Mouse (Mus musculus) midbrain, embryonic 10.5 days (tissue): ENCODE data around the gene Dyrk1b. TPM values are rescaled to one million over a fixed set of nuclear protein-coding genes. Genes with fewer than 3 reads are reported as not detected.

ENCODE experiments used
- DNase-seq: peaks from one replicate; pipeline ENCODE4 v3.0.0-alpha.2; 2017; ENCODE audit warnings: low spot score
- H3K27ac ChIP-seq: fragments of 300-500 bp; sonication (generic); replicated peaks from 2 replicates; pipeline ENCODE4 v1.5.1; 2016; ENCODE audit warnings: mild to moderate bottlenecking
- H3K27me3 ChIP-seq: fragments of 300-500 bp; sonication (generic); 2 replicates; pipeline ENCODE4 v1.6.1; 2016; ENCODE audit warnings: low read depth, mild to moderate bottlenecking; ENCODE audit not compliant: poor library complexity, severe bottlenecking
- H3K36me3 ChIP-seq: fragments of 300-500 bp; sonication (generic); 2 replicates; pipeline ENCODE4 v1.6.1; 2016; ENCODE audit warnings: mild to moderate bottlenecking, moderate library complexity
- H3K4me1 ChIP-seq: fragments of 300-500 bp; sonication (generic); 2 replicates; pipeline ENCODE4 v1.6.1; 2016
- H3K4me3 ChIP-seq: fragments of 300-500 bp; sonication (generic); 2 replicates; pipeline ENCODE4 v1.5.1; 2016; ENCODE audit warnings: mild to moderate bottlenecking, moderate library complexity
- H3K9me3 ChIP-seq: fragments of 300-500 bp; sonication (generic); replicated peaks from 2 replicates; pipeline ENCODE4 v1.6.1; 2016; ENCODE audit warnings: mild to moderate bottlenecking
- WGBS: fragments of 180-500 bp; shearing (Covaris S2); methylation state at CpG from one replicate; pipeline ENCODE4 v1.1.7; 2016; 5-methylcytosine and 5-hydroxymethylcytosine counted together
- polyA plus RNA-seq: library from polyadenylated mRNA; unstranded; fragments of >200 nt; fragmentation: Nextera tagmentation; extraction: Ambion mirVana; gene quantifications from 2 replicates; pipeline ENCODE4 v1.2.1, GENCODE M21; 2016

Gene Dyrk1b
- polyA plus RNA-seq, 1 experiment from 2014 or later: 13.5 TPM

GRCm38 (mm10) chr7:28175358-28175757 lies 3.9 kb upstream of the Dyrk1b start:
- no peak overlapping the region for H3K4me3 ChIP-seq
- no peaks in the 10 kb centered on the region for H3K9me3 ChIP-seq
- H3K4me1 ChIP-seq: peaks cover 17% of the 10 kb centered on the region
- H3K27ac ChIP-seq: no peak overlapping the region
- H3K27me3 ChIP-seq: no peaks in the 10 kb centered on the region
- no peak for DNase-seq
- peaks cover 50% of the 10 kb centered on the region for H3K36me3 ChIP-seq
- WGBS: 82% methylated on average over 4 of the region's 4 CpGs

DNA sequence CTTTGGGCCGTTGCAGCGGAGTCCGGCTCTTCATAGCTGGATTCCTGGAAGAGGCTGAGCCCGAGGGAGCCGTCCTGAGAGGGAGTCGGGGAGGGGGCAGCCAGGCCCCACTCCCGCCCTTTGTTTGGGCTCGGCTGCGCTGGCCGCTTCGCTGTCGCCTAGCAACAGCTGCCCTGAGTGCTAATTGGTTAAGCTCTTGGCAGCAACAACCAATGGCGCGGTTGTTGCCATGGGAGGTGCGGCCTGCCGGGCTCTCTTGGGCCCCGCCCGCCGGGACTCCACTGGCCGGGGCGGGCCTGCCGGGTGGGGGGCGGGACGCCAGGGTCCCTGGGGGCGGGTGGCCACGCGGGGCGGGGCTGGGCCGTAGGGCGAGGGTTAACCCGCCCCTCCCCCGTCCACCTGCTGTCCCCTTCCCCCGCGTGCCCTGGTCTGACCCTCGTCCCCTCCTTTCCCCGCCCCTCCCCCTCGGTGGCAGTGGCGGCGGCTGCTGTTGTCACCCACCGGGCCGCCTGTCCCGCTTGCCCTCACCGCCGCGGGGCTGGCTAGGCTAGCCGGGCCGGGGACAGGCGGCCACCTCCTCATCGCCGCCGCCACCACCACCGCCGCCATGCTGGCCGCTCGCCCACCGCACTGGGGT lies 590 bp downstream of the Dyrk1b start:
- Histone ChIP-seq H3K4me1 (peaks cover 14% of the 10 kb centered on the region), H3K4me3 (peak overlapping the region; percentile 83), H3K27ac (peak overlapping the region; percentile 98), H3K27me3 (no peaks in the 10 kb centered on the region), H3K36me3 (peaks cover 80% of the 10 kb centered on the region), H3K9me3 (no peaks in the 10 kb centered on the region)
- under 1% methylated on average over 54 of the region's 56 CpGs for WGBS
- peak; percentile 95 for DNase-seq

- H3K27ac ChIP-seq: peak overlapping the region; percentile 98
- peak overlapping the region; percentile 83 for H3K4me3 ChIP-seq
- no peaks in the 10 kb centered on the region for H3K27me3 ChIP-seq
- peaks cover 80% of the 10 kb centered on the region for H3K36me3 ChIP-seq
- H3K4me1 ChIP-seq: peaks cover 14% of the 10 kb centered on the region
- WGBS: 89% methylated on average over 5 of the region's 5 CpGs
- no peak for DNase-seq
- no peaks in the 10 kb centered on the region for H3K9me3 ChIP-seq
Measured at GRCm38 (mm10) chr7:28180890-28181289, 1.6 kb downstream of the Dyrk1b start.

- H3K9me3 ChIP-seq: no peaks in the 10 kb centered on the region
- H3K27me3 ChIP-seq: no peaks in the 10 kb centered on the region
- peak overlapping the region; percentile 83 for H3K4me3 ChIP-seq
- no peak for DNase-seq
- H3K27ac ChIP-seq: peak overlapping the region; percentile 98; the same call in 1 of the 2 replicates
- 94% methylated on average over 12 of the region's 12 CpGs for WGBS
- H3K36me3 ChIP-seq: peaks cover 80% of the 10 kb centered on the region
- peaks cover 14% of the 10 kb centered on the region for H3K4me1 ChIP-seq
Measured at GRCm38 (mm10) chr7:28181376-28181775, 2.1 kb downstream of the Dyrk1b start.

DNA sequence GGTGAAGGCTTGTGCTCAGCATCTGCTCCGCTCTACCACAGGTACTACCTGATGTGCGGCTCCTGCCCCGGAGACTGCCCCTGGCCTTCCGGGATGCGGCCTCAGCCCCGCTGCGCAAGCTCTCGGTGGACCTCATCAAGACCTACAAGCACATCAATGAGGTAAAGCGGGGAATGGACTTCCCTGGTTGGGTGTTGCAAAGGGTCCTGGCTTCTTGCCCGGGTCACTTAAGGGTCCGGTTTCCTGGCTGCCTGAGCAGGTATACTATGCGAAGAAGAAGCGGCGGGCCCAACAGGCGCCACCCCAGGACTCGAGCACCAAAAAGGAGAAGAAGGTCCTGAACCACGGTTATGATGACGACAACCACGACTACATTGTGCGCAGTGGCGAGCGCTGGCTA lies 3.1 kb downstream of the Dyrk1b start:
- 97% methylated on average over 22 of the region's 22 CpGs for WGBS
- Histone ChIP-seq H3K4me3 (no peak overlapping the region), H3K9me3 (no peaks in the 10 kb centered on the region), H3K27ac (no peak overlapping the region), H3K36me3 (peaks cover 80% of the 10 kb centered on the region), H3K4me1 (peaks cover 14% of the 10 kb centered on the region), H3K27me3 (no peaks in the 10 kb centered on the region)
- DNase-seq: no peak

- no peaks in the 10 kb centered on the region for H3K9me3 ChIP-seq
- 95% methylated on average over 14 of the region's 14 CpGs for WGBS
- no peak overlapping the region for H3K27ac ChIP-seq
- no peak overlapping the region for H3K4me3 ChIP-seq
- H3K36me3 ChIP-seq: peaks cover 99% of the 10 kb centered on the region
- no peak for DNase-seq
- no peaks in the 10 kb centered on the region for H3K27me3 ChIP-seq
- peaks cover 7% of the 10 kb centered on the region for H3K4me1 ChIP-seq
Measured at GRCm38 (mm10) chr7:28185884-28186283, 6.6 kb downstream of the Dyrk1b start.

DNA sequence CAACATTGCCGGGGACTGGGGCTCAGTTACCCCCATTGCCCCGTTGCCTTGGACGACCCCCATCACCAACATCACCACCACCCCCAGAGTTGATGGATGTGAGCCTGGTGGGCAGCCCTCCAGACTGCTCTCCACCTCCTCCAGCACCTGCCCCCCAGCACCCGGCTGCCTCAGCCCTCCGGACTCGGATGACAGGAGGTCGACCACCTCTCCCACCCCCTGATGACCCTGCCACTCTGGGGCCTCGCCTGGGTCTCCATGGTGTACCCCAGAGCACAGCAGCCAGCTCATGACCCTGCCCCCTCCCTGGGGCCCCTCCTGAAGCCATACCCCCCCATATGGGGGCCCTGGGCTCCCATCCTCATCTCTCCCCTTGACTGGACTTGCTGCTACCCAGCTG lies 7.4 kb downstream of the Dyrk1b start:
- DNase-seq: no peak
- Histone ChIP-seq H3K4me1 (no peaks in the 10 kb centered on the region; the same call in 1 of the 2 replicates), H3K27ac (no peak overlapping the region), H3K36me3 (peaks cover 100% of the 10 kb centered on the region), H3K27me3 (no peaks in the 10 kb centered on the region), H3K9me3 (no peaks in the 10 kb centered on the region), H3K4me3 (no peak overlapping the region)
- WGBS: 90% methylated on average over 8 of the region's 8 CpGs

DNA sequence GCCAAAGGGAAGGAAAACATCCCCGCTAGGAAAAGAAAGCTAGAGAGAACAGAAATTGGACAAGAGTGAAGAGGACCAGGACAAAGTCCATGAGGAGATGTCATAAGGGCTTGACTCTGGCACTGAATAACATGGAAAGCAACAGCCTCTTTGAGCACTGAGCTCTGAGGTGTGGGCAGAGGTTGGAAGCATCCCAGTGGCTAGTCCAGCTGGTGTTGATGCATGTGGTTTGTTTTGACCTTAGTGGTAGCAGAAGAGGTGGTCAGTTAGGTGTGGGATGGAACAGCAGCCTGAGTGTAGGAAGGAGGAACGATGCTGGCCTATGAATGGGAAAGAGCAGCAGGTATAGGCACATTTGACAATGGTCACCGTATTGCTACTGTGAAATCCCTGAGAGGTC lies 12.2 kb downstream of the Dyrk1b start:
- H3K36me3 ChIP-seq: peaks cover 94% of the 10 kb centered on the region
- no peak for DNase-seq
- no peaks in the 10 kb centered on the region for H3K27me3 ChIP-seq
- no peak overlapping the region for H3K27ac ChIP-seq
- 93% methylated on average over 3 of the region's 3 CpGs for WGBS
- no peaks in the 10 kb centered on the region for H3K4me1 ChIP-seq
- no peak overlapping the region for H3K4me3 ChIP-seq
- H3K9me3 ChIP-seq: no peaks in the 10 kb centered on the region

DNA sequence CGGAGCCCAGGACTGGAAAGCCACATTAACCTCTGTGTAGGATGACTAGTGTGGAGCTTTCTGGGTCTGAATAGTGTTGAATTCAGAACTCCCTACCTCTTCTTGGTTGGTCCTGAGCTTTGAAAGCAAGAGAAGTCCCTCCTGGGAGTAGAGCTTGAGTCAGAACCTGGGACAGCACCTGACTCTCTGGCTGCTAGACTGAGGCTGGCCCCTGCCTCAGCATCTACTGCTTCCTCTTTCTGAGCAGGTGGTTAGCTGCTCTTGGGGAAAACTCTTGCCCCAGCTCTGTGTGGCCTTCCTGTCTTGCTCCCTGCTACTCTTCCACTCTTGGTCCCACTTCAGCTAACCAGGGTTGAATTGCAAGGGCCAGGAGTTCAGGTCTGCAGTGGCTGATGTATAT lies 12.6 kb downstream of the Dyrk1b start:
- 96% methylated on average over 1 of the region's 1 CpGs for WGBS

GRCm38 (mm10) chr7:28195414-28196098 lies 16.3 kb downstream of the Dyrk1b start:
- Histone ChIP-seq H3K27me3 (no peaks in the 10 kb centered on the region), H3K36me3 (peaks cover 69% of the 10 kb centered on the region), H3K9me3 (no peaks in the 10 kb centered on the region), H3K27ac (no peak overlapping the region), H3K4me3 (no peak overlapping the region), H3K4me1 (no peaks in the 10 kb centered on the region)
- no peak for DNase-seq
- WGBS: 87% methylated on average over 5 of the region's 5 CpGs

More for the DNA sequence above, 12.6 kb downstream of the Dyrk1b start:
- Histone ChIP-seq H3K4me3 (no peak overlapping the region), H3K4me1 (no peaks in the 10 kb centered on the region), H3K36me3 (peaks cover 93% of the 10 kb centered on the region), H3K9me3 (no peaks in the 10 kb centered on the region), H3K27ac (no peak overlapping the region), H3K27me3 (no peaks in the 10 kb centered on the region)
- DNase-seq: no peak

DNA sequence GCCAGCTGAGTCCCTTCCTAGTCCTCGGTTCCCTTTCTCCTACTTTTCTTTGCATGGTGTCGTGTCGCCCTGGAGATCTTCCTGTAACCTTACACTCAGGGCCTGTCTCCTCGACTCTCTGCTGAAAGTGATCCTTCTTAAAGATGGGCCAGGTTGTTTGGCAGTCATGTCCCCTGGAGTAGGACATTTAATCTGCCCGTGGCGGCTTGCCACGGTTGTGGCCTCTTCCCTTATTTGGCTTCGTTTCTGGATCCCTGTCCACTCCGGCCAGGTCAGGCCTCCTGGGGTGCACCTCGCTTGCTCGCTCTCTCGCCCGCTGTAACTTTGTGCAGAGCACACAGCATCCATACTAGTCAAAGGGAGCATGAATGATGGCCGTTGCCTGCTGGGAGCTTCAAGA lies 17.3 kb downstream of the Dyrk1b start:
- 90% methylated on average over 14 of the region's 14 CpGs for WGBS
- Histone ChIP-seq H3K4me1 (no peaks in the 10 kb centered on the region), H3K9me3 (no peaks in the 10 kb centered on the region), H3K27me3 (no peaks in the 10 kb centered on the region), H3K4me3 (no peak overlapping the region), H3K36me3 (peaks cover 59% of the 10 kb centered on the region), H3K27ac (no peak overlapping the region)
- no peak for DNase-seq

DNA sequence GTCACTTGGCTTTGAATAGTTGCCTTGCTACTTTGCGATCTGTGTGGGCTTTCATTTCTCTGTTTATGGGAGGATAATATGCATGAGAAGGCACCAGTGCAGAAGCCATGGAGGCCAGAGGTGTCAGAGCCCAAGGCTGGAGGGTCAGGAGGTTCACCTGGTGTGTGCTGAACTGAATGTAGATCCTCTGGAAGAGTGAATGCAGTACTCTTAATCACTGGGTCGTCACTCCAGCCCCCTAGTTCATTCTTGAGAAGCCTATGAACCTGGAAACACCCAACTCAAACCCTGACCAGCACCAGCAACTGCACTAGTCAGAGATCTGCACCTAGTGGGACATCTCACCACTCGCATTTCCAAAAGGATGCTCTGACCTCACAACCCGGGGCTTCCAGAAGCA lies 19.8 kb downstream of the Dyrk1b start:
- H3K4me3 ChIP-seq: no peak overlapping the region
- no peaks in the 10 kb centered on the region for H3K4me1 ChIP-seq
- H3K9me3 ChIP-seq: peaks cover 9% of the 10 kb centered on the region; the same call in 1 of the 2 replicates
- peaks cover 35% of the 10 kb centered on the region for H3K36me3 ChIP-seq
- 73% methylated on average over 4 of the region's 4 CpGs for WGBS
- no peak for DNase-seq
- H3K27ac ChIP-seq: no peak overlapping the region
- H3K27me3 ChIP-seq: no peaks in the 10 kb centered on the region
